Mouse (Mus musculus) heart, embryonic 14.5 days (tissue): ENCODE results near the gene Slc35c1. TPM values are rescaled to one million over a fixed set of nuclear protein-coding genes. Genes with fewer than 3 reads are reported as not detected.

Experiments used
- ATAC-seq: fragments of 200-750 bp; cut with Nextera tagmentation; 2 replicates; pipeline ENCODE4 v1.8.0; 2017; ENCODE audit warnings: low read depth, moderate TSS enrichment; ENCODE audit not compliant: insufficient number of reproducible peaks, insufficient read depth, low FRiP score
- H3K27ac ChIP-seq, 2 experiments: fragments of 200-500 bp in 1 of 2; fragments of 300-500 bp in 1 of 2; sonication (generic) in 1 of 2; replicated peaks in 1 of 2; 2 replicates each; pipeline ENCODE4 v1.5.1; 2012 to 2014; ENCODE audit warnings: low read depth in 2 of 2, low read length in 2 of 2, control low read depth in 1 of 2, mild to moderate bottlenecking in 1 of 2, mixed read lengths in 1 of 2; ENCODE audit not compliant: control insufficient read depth in 1 of 2, insufficient read depth in 1 of 2
- H3K27me3 ChIP-seq: fragments of 300-500 bp; sonication (generic); 2 replicates; pipeline ENCODE4 v1.6.1; 2014; ENCODE audit warnings: mild to moderate bottlenecking, low read length, control low read depth; ENCODE audit not compliant: control insufficient read depth, insufficient read depth
- H3K36me3 ChIP-seq: fragments of 300-500 bp; sonication (generic); 2 replicates; pipeline ENCODE4 v1.6.1; 2014; ENCODE audit warnings: mild to moderate bottlenecking, control low read depth, low read length, mixed read lengths; ENCODE audit not compliant: control insufficient read depth, insufficient read depth
- H3K4me1 ChIP-seq, 2 experiments: fragments of 200-500 bp in 1 of 2; fragments of 300-500 bp in 1 of 2; sonication (generic) in 1 of 2; 2 replicates each; pipeline ENCODE4 v1.6.1; 2012 to 2014; ENCODE audit warnings: low read length in 2 of 2, control low read depth in 1 of 2, mixed read lengths in 1 of 2; ENCODE audit not compliant: control insufficient read depth in 2 of 2, insufficient read depth in 2 of 2
- H3K4me2 ChIP-seq: fragments of 300-500 bp; sonication (generic); 2 replicates; pipeline ENCODE4 v1.6.1; 2014; ENCODE audit warnings: mild to moderate bottlenecking, low read length
- H3K4me3 ChIP-seq, 2 experiments: fragments of 200-500 bp in 1 of 2; fragments of 300-500 bp in 1 of 2; sonication (generic) in 1 of 2; 2 replicates each; pipeline ENCODE4 v1.5.1; 2012 to 2014; ENCODE audit warnings: low read length in 2 of 2, mild to moderate bottlenecking in 2 of 2, control low read depth in 1 of 2, low read depth in 1 of 2, moderate library complexity in 1 of 2; ENCODE audit not compliant: control insufficient read depth in 1 of 2, insufficient read depth in 1 of 2
- H3K9ac ChIP-seq: fragments of 300-500 bp; sonication (generic); 2 replicates; pipeline ENCODE4 v1.6.1; 2014; ENCODE audit warnings: mild to moderate bottlenecking, low read length
- H3K9me3 ChIP-seq: fragments of 300-500 bp; sonication (generic); 2 replicates; pipeline ENCODE4 v1.6.1; 2016; ENCODE audit warnings: low read length, control low read depth; ENCODE audit not compliant: control insufficient read depth
- WGBS: fragments of 180-500 bp; shearing (Covaris S2); extraction: QIAGEN DNeasy Blood & Tissue Kit; methylation state at CpG from one replicate; pipeline ENCODE4 v1.1.7; 2014; 5-methylcytosine and 5-hydroxymethylcytosine counted together
- polyA plus RNA-seq: library from polyadenylated mRNA; unstranded; fragments of >200 nt; fragmentation: Nextera tagmentation; extraction: Ambion mirVana; gene quantifications from 2 replicates; pipeline ENCODE4 v1.2.1, GENCODE M21; 2014

The Slc35c1 gene
- polyA plus RNA-seq, 1 experiment from 2014 or later, result 7.1 TPM

- no peaks in the 10 kb centered on the region for H3K36me3 ChIP-seq
- WGBS, result 64% methylated on average over 2 of the region's 2 CpGs
- H3K4me3 ChIP-seq, result no peak overlapping the region
- H3K4me1 ChIP-seq, result peaks cover 7 to 8% of the 10 kb centered on the region in 2 experiments; a peak in 3 of 4 replicates
- H3K4me2 ChIP-seq, result no peak overlapping the region
- no peak overlapping the region for H3K27ac ChIP-seq
- peaks cover 3% of the 10 kb centered on the region; the same call in 1 of the 2 replicates for H3K9me3 ChIP-seq
- no peak for ATAC-seq
- H3K9ac ChIP-seq, result no peak overlapping the region
- no peaks in the 10 kb centered on the region for H3K27me3 ChIP-seq
Observed at GRCm38 (mm10) chr2:92475711-92476110, 15.4 kb upstream of the Slc35c1 start.

GRCm38 (mm10) chr2:92474920-92475319 lies 14.6 kb upstream of the Slc35c1 start:
- 76% methylated on average over 3 of the region's 3 CpGs for WGBS
- ATAC-seq, result no peak
- no peak overlapping the region for H3K27ac ChIP-seq

GRCm38 (mm10) chr2:92471886-92472670 lies 11.7 kb upstream of the Slc35c1 start:
- 76% methylated on average over 12 of the region's 12 CpGs for WGBS
- Histone ChIP-seq H3K36me3 (no peaks in the 10 kb centered on the region), H3K9ac (no peak overlapping the region), H3K27me3 (no peaks in the 10 kb centered on the region), H3K4me3 (no peak overlapping the region), H3K4me1 (no peaks in the 10 kb centered on the region), H3K9me3 (peaks cover 3% of the 10 kb centered on the region; the same call in 1 of the 2 replicates), H3K4me2 (no peak overlapping the region), H3K27ac (no peak overlapping the region)
- no peak for ATAC-seq

More at GRCm38 (mm10) chr2:92474920-92475319, 14.6 kb upstream of the Slc35c1 start:
- Histone ChIP-seq H3K9ac (no peak overlapping the region), H3K27me3 (no peaks in the 10 kb centered on the region), H3K4me1 (peaks cover 7 to 8% of the 10 kb centered on the region in 2 experiments; a peak in 3 of 4 replicates), H3K36me3 (no peaks in the 10 kb centered on the region), H3K4me3 (no peak overlapping the region), H3K4me2 (no peak overlapping the region), H3K9me3 (peaks cover 3% of the 10 kb centered on the region; the same call in 1 of the 2 replicates)

DNA sequence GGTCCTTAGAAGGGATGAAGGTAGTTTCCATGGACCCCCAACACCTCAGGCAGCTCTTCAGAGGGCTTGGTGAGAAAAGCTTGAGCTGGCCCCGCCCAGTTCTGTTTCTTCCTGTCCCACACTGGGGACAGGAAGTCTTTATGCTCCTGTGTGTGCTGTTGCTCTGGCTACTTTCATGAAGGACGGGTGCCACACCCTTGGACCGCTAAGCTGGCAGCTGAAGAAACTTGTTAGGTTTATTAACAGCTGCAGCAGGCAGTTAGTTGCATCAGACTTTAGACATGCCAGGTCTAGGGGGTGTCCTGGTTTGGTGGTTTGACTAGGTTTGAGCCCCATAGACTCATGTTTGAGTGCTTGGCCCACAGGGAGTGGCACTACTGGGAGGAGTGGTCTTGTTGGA lies 4.4 kb upstream of the Slc35c1 start:
- no peak overlapping the region for H3K4me3 ChIP-seq

DNA sequence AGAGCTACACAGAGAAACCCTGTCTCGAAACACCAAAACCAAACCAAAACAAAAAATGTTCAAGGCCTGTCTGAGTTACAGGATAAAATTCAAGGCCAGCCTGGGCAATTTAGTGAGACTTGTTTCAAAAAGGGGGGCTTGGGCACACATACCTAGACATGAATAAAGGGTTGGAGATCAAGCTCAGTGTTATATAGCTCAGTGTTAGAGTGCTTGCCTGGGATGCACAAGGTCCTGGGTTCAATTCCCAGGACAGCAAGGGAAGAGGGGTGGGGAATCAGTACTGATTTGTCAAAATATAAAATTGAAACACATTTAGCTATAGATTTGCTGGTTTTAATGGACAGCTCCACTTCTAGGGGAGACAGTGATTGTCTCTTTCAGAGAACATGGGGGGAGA lies 877 bp upstream of the Slc35c1 start:
- Histone ChIP-seq H3K36me3 (no peaks in the 10 kb centered on the region), H3K4me3 (no peak overlapping the region)

More for the DNA sequence above, 4.4 kb upstream of the Slc35c1 start:
- ATAC-seq, result no peak
- Histone ChIP-seq H3K4me1 (peaks cover 0 to 2% of the 10 kb centered on the region in 2 experiments; a peak in 2 of 4 replicates), H3K27ac (no peak overlapping the region), H3K27me3 (peaks cover 4% of the 10 kb centered on the region; the same call in 1 of the 2 replicates), H3K9ac (no peak overlapping the region), H3K4me2 (no peak overlapping the region), H3K9me3 (no peaks in the 10 kb centered on the region), H3K36me3 (no peaks in the 10 kb centered on the region)
- 48% methylated on average over 3 of the region's 3 CpGs for WGBS

DNA sequence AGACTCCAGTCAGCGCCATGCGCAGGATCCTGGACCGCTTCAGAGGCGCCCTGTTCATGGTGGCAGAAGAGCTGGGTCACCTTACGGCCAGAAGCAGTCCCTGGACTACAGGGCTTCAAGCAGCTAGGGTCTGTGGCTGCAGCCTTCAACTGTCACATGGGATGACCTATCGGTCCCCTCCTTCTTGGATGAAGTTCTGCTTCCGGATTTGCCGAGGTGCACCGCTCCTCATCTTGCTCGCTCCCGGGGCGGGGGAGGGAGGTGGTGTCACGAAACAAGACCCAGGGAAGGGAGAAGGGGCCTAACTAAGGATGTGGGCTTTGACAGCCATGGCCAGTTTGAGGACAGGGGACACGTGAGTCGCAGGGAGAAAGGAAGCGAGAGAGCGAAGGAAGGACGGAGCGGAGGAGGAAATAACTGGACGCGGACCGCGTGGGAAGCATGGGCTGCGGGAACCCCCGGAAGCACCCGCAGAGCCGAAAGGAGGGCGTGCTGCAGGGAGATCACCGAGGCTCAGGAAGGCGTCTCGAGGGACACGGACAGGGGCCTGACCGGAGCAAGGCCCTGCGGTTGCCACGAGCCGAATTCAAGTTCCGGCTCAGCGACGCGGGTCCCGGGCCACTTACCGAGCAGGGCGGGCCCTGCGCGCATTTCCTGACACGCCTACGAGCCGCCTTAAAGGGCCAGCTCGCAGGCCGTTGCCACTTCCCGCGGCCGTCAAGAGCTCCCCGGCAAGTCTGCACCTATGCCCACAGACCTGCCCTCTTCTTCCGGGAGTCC lies 1.0 kb downstream of the Slc35c1 start:
- Histone ChIP-seq H3K27me3 (peaks cover 4% of the 10 kb centered on the region; the same call in 1 of the 2 replicates), H3K27ac (peak overlapping the region; percentile 28 to 75), H3K9me3 (no peaks in the 10 kb centered on the region), H3K4me3 (peak overlapping the region; percentile 90 to 93), H3K9ac (peak overlapping the region; percentile 80), H3K4me1 (peaks cover 9 to 29% of the 10 kb centered on the region in 2 experiments), H3K4me2 (peak overlapping the region; percentile 99), H3K36me3 (peaks cover 4% of the 10 kb centered on the region)
- under 1% methylated on average over 53 of the region's 55 CpGs for WGBS
- peak; percentile 68 for ATAC-seq

More for the DNA sequence above, 877 bp upstream of the Slc35c1 start:
- Histone ChIP-seq H3K4me2 (no peak overlapping the region), H3K9ac (no peak overlapping the region), H3K4me1 (peaks cover 8 to 24% of the 10 kb centered on the region in 2 experiments), H3K9me3 (no peaks in the 10 kb centered on the region), H3K27me3 (peaks cover 4% of the 10 kb centered on the region; the same call in 1 of the 2 replicates), H3K27ac (no peak overlapping the region)
- 88% methylated on average over 1 of the region's 1 CpGs for WGBS
- no peak for ATAC-seq

GRCm38 (mm10) chr2:92458481-92458880 lies 1.9 kb downstream of the Slc35c1 start:
- Histone ChIP-seq H3K9ac (peak overlapping the region; percentile 80), H3K4me3 (peak overlapping the region; percentile 90 to 93), H3K4me1 (peaks cover 9 to 29% of the 10 kb centered on the region in 2 experiments), H3K36me3 (peaks cover 13% of the 10 kb centered on the region), H3K27ac (no peak overlapping the region), H3K9me3 (no peaks in the 10 kb centered on the region), H3K27me3 (peaks cover 4% of the 10 kb centered on the region; the same call in 1 of the 2 replicates), H3K4me2 (peak overlapping the region; percentile 99)
- ATAC-seq, result no peak
- WGBS, result 52% methylated on average over 13 of the region's 13 CpGs
